Mouse (Mus musculus) lung, postnatal 0 days (tissue): ENCODE data around the gene Cadps.

ENCODE experiments used
- CTCF ChIP-seq: IDR thresholded peaks from 2 replicates; pipeline ENCODE4 v1.5.1; 2016; ENCODE audit warnings: antibody characterized with exemption, mild to moderate bottlenecking
- EP300 ChIP-seq: IDR thresholded peaks from 2 replicates; pipeline ENCODE4 v1.6.1; 2016; ENCODE audit warnings: antibody characterized with exemption, mild to moderate bottlenecking, control low read depth

- no peak for TF ChIP-seq CTCF
- TF ChIP-seq EP300 = no peak
These were observed 413.1 kb downstream of the Cadps start for GRCm38 (mm10) chr14:12409811-12410210.
